Mouse (Mus musculus): ENCODE measurements around the gene Scin. TPM values are rescaled to one million over a fixed set of nuclear protein-coding genes. Genes with fewer than 3 reads are reported as not detected.

The Scin gene
- polyA plus RNA-seq, 1 experiment from 2014 or later = 46.1 TPM

DNA sequence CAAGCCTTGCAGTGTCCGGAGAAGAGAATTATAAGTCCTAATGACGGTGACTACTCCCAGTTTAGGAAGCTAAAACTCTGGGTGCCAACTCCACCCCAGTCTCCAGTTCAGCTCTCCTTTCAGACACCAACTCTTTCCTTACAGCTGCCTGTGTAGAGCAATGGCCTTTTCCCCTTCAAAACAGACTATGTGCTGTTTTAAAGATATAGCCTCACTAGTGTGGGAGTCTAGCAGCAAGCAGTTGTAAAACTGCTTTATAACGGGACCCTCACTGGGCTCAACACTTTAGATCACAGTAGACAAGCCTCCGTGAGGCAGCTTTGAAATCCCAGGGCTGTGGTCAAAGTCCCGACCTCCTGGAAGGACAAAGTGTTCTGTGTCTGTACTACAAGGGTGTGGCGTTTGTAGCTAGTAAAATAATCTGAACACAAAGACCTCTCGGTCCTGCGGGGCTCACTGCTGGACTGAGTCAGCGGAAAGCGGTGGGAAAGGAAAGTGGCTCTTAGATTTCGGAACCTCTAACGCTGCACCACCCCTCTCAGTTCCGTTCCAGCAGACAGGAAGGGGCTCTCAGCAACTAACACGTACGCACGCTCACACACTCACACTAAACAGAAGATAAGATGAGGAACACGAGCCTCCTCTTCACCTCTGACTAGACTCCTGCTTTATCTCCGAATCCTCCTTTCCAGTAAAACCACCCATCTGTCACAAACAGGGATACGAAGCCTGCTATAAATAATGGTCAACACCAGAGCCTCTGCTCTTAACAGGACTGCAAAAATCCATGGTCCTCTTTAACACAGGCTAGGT lies 117.2 kb downstream of the Scin start:
- peak; percentile 96 for ATAC-seq
- Histone ChIP-seq H3K4me1 (replicated peaks) (0 out of 2 replicates have a peak, but pooled peaks cover 3% of the 10 kb centered on the region), H3K27me3 (replicated peaks) (no peaks in the 10 kb centered on the region), H3K4me2 (replicated peaks) (peak overlapping the region; percentile 62), H3K9me3 (no peaks in the 10 kb centered on the region), H3K36me3 (no peaks in the 10 kb centered on the region), H3K9ac (peak overlapping the region; percentile 50), H3K27ac (peak overlapping the region; percentile 74), H3K4me3 (replicated peaks) (peak overlapping the region; percentile 26)
- WGBS = 8% methylated on average over 19 of the region's 19 CpGs

GRCm38 (mm10) chr12:40016068-40016467 lies 118.0 kb downstream of the Scin start:
- no peak overlapping the region for H3K9ac ChIP-seq
- 80% methylated on average over 9 of the region's 9 CpGs for WGBS
- no peak overlapping the region for H3K4me3 ChIP-seq (replicated peaks)
- H3K9me3 ChIP-seq = no peaks in the 10 kb centered on the region
- no peaks in the 10 kb centered on the region for H3K36me3 ChIP-seq
- 0 out of 2 replicates have a peak, but pooled peaks cover 3% of the 10 kb centered on the region for H3K4me1 ChIP-seq (replicated peaks)
- no peak; the same call in 1 of the 2 replicates for ATAC-seq
- no peaks in the 10 kb centered on the region for H3K27me3 ChIP-seq (replicated peaks)
- H3K4me2 ChIP-seq (replicated peaks) = no peak overlapping the region
- peak overlapping the region; percentile 74; the same call in 1 of the 2 replicates for H3K27ac ChIP-seq

- ATAC-seq = no peak
- Histone ChIP-seq H3K36me3 (no peaks in the 10 kb centered on the region), H3K27me3 (replicated peaks) (no peaks in the 10 kb centered on the region), H3K4me1 (replicated peaks) (no peaks in the 10 kb centered on the region), H3K9ac (no peak overlapping the region), H3K4me2 (replicated peaks) (no peak overlapping the region), H3K4me3 (replicated peaks) (no peak overlapping the region), H3K27ac (no peak overlapping the region), H3K9me3 (no peaks in the 10 kb centered on the region)
- 55% methylated on average over 2 of the region's 2 CpGs for WGBS
These were observed 124.2 kb downstream of the Scin start for GRCm38 (mm10) chr12:40009866-40010265.

Other genes starting within 250 kb of the Scin start
- gene Arl4a, start 96.2 kb downstream of the Scin start, polyA plus RNA-seq (2015; fragmentation: Nextera tagmentation; extraction: Ambion mirVana) = 67.9 and 74.1 TPM in 2 replicates
- not detected in 2 replicates for gene Lsmem1, start 65.3 kb upstream of the Scin start, polyA plus RNA-seq (2015; fragmentation: Nextera tagmentation; extraction: Ambion mirVana)
- 93.6 and 101 TPM in 2 replicates for gene Ifrd1, start 114.3 kb upstream of the Scin start, polyA plus RNA-seq (2015; fragmentation: Nextera tagmentation; extraction: Ambion mirVana)

Measured in intestine, embryonic 15.5 days (tissue).